Mouse (Mus musculus): ENCODE data around the gene Sec24a. TPM values are rescaled to one million over a fixed set of nuclear protein-coding genes. Genes with fewer than 3 reads are reported as not detected.

Sec24a gene
- polyA plus RNA-seq, 1 experiment, result 12.6 TPM

- Histone ChIP-seq H3K4me1 (ENCODE audit: control insufficient read depth, insufficient read depth, low read length) (peaks cover 8% of the 10 kb centered on the region), H3K27ac (ENCODE audit: insufficient read depth, low read depth, low read length) (no peak overlapping the region), H3K4me3 (ENCODE audit: insufficient read depth, low read length) (no peak overlapping the region)
- TF ChIP-seq POLR2A (IDR thresholded peaks at IDR 0.05; ENCODE audit: borderline replicate concordance, low read depth, low read length) (no peak), CTCF (IDR thresholded peaks at IDR 0.05; ENCODE audit: low read depth, low read length) (no peak)
Observed at GRCm38 (mm10) chr11:51653736-51654135, 109.7 kb downstream of the Sec24a start.

GRCm38 (mm10) chr11:51652889-51653418, 110.5 kb downstream of the Sec24a start:
- Histone ChIP-seq H3K27ac (ENCODE audit: insufficient read depth, low read depth, low read length) (no peak overlapping the region), H3K4me1 (ENCODE audit: control insufficient read depth, insufficient read depth, low read length) (0 out of 2 replicates have a peak, but pooled peaks cover 2% of the 10 kb centered on the region), H3K4me3 (ENCODE audit: insufficient read depth, low read length) (no peak overlapping the region)
- no peak for TF ChIP-seq POLR2A (IDR thresholded peaks at IDR 0.05; ENCODE audit: borderline replicate concordance, low read depth, low read length)
- no peak for TF ChIP-seq CTCF (IDR thresholded peaks at IDR 0.05; ENCODE audit: low read depth, low read length)

- TF ChIP-seq CTCF (IDR thresholded peaks at IDR 0.05; ENCODE audit: low read depth, low read length) (no peak), POLR2A (IDR thresholded peaks at IDR 0.05; ENCODE audit: borderline replicate concordance, low read depth, low read length) (no peak)
- Histone ChIP-seq H3K27ac (ENCODE audit: insufficient read depth, low read depth, low read length) (no peak within 1 kb of the TSS), H3K4me1 (ENCODE audit: control insufficient read depth, insufficient read depth, low read length) (0 out of 2 replicates have a peak, but pooled peaks cover 2% of the 10 kb centered on the region), H3K4me3 (ENCODE audit: insufficient read depth, low read length) (peak within 1 kb of the TSS; percentile 70)
Observed at GRCm38 (mm10) chr11:51650691-51651515, 112.5 kb downstream of the Sec24a start, which contains the start of the genes N4bp3 and D930048N14Rik. TSS of gene N4bp3 (minus strand) at chr11:51650842. TSS of gene D930048N14Rik (plus strand) at chr11:51650954.

GRCm38 (mm10) chr11:51650261-51650660, 113.2 kb downstream of the Sec24a start:
- peak overlapping the region; percentile 70 for H3K4me3 ChIP-seq (ENCODE audit: insufficient read depth, low read length)
- H3K4me1 ChIP-seq (ENCODE audit: control insufficient read depth, insufficient read depth, low read length), result 0 out of 2 replicates have a peak, but pooled peaks cover 2% of the 10 kb centered on the region
- H3K27ac ChIP-seq (ENCODE audit: insufficient read depth, low read depth, low read length), result no peak overlapping the region
- TF ChIP-seq POLR2A (IDR thresholded peaks at IDR 0.05; ENCODE audit: borderline replicate concordance, low read depth, low read length) (no peak), CTCF (IDR thresholded peaks at IDR 0.05; ENCODE audit: low read depth, low read length) (no peak)

- Histone ChIP-seq H3K4me3 (ENCODE audit: insufficient read depth, low read length) (peak overlapping the region; percentile 70), H3K4me1 (ENCODE audit: control insufficient read depth, insufficient read depth, low read length) (peaks cover 5% of the 10 kb centered on the region), H3K27ac (ENCODE audit: insufficient read depth, low read depth, low read length) (no peak overlapping the region)
- TF ChIP-seq CTCF (IDR thresholded peaks at IDR 0.05; ENCODE audit: low read depth, low read length), result no peak
- no peak for TF ChIP-seq POLR2A (IDR thresholded peaks at IDR 0.05; ENCODE audit: borderline replicate concordance, low read depth, low read length)
Observed at GRCm38 (mm10) chr11:51649889-51650199, 113.6 kb downstream of the Sec24a start.

GRCm38 (mm10) chr11:51649111-51649888, 114.1 kb downstream of the Sec24a start:
- TF ChIP-seq CTCF (IDR thresholded peaks at IDR 0.05; ENCODE audit: low read depth, low read length), result no peak
- TF ChIP-seq POLR2A (IDR thresholded peaks at IDR 0.05; ENCODE audit: borderline replicate concordance, low read depth, low read length), result no peak
- Histone ChIP-seq H3K4me1 (ENCODE audit: control insufficient read depth, insufficient read depth, low read length) (peaks cover 9% of the 10 kb centered on the region), H3K27ac (ENCODE audit: insufficient read depth, low read depth, low read length) (no peak overlapping the region), H3K4me3 (ENCODE audit: insufficient read depth, low read length) (peak overlapping the region; percentile 70)

- Histone ChIP-seq H3K27ac (ENCODE audit: insufficient read depth, low read depth, low read length) (no peak overlapping the region), H3K4me3 (ENCODE audit: insufficient read depth, low read length) (no peak overlapping the region), H3K4me1 (ENCODE audit: control insufficient read depth, insufficient read depth, low read length) (peaks cover 16% of the 10 kb centered on the region)
- no peak for TF ChIP-seq POLR2A (IDR thresholded peaks at IDR 0.05; ENCODE audit: borderline replicate concordance, low read depth, low read length)
- no peak for TF ChIP-seq CTCF (IDR thresholded peaks at IDR 0.05; ENCODE audit: low read depth, low read length)
Observed at GRCm38 (mm10) chr11:51648566-51648965, 114.9 kb downstream of the Sec24a start.

- peaks cover 20% of the 10 kb centered on the region for H3K4me1 ChIP-seq (ENCODE audit: control insufficient read depth, insufficient read depth, low read length)
- no peak overlapping the region for H3K4me3 ChIP-seq (ENCODE audit: insufficient read depth, low read length)
- no peak overlapping the region for H3K27ac ChIP-seq (ENCODE audit: insufficient read depth, low read depth, low read length)
- TF ChIP-seq CTCF (IDR thresholded peaks at IDR 0.05; ENCODE audit: low read depth, low read length) (no peak), POLR2A (IDR thresholded peaks at IDR 0.05; ENCODE audit: borderline replicate concordance, low read depth, low read length) (no peak)
Observed at GRCm38 (mm10) chr11:51646751-51647667, 116.4 kb downstream of the Sec24a start.

GRCm38 (mm10) chr11:51646245-51646644, 117.2 kb downstream of the Sec24a start:
- TF ChIP-seq CTCF (IDR thresholded peaks at IDR 0.05; ENCODE audit: low read depth, low read length) (no peak), POLR2A (IDR thresholded peaks at IDR 0.05; ENCODE audit: borderline replicate concordance, low read depth, low read length) (no peak)
- H3K27ac ChIP-seq (ENCODE audit: insufficient read depth, low read depth, low read length), result no peak overlapping the region
- H3K4me1 ChIP-seq (ENCODE audit: control insufficient read depth, insufficient read depth, low read length), result peaks cover 20% of the 10 kb centered on the region
- H3K4me3 ChIP-seq (ENCODE audit: insufficient read depth, low read length), result no peak overlapping the region
